Mouse (Mus musculus): ENCODE measurements around the gene Fam133b.

DNA sequence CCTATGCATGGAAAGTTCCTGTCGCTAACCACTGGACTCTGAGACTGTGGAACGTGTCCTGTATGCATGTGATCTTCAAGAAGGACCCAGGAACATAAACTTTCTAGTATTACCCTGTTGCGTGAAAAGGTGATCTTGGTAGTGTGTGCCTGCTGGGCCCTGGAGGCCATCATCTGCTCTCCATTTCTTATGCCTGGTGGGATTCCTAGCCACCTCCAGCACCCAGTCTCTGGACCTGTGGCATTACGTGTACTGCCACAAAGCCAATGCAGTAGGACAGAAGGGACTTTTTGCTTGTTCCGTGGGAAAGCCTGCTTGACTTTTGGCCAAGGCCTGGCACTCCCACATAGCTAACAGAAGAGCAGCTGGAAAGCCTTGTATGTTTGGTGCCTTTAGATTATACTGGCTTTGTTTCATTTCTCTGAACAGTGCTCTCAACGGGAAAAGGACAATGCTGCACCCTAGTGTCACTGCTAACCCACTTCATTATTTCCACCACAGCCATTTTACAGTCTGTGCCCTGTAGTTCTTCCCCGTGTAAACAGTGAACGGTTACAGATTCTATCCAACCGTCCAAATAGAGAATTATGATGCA is 27.1 kb upstream of the Fam133b start:
- no peak for TF ChIP-seq CTCF (IDR thresholded peaks at IDR 0.05; ENCODE audit: borderline replicate concordance, insufficient read depth, low read depth, low read length)
- TF ChIP-seq POLR2A (IDR thresholded peaks at IDR 0.05; ENCODE audit: borderline replicate concordance, insufficient read depth, low read length) = no peak
